Mouse (Mus musculus): ENCODE data around the gene B9d2. TPM values are rescaled to one million over a fixed set of nuclear protein-coding genes. Genes with fewer than 3 reads are reported as not detected.

Gene B9d2
- polyA plus RNA-seq, 1 experiment from 2014 or later: 37.2 TPM

GRCm38 (mm10) chr7:25649839-25650238 lies 30.7 kb upstream of the B9d2 start:
- 80% methylated on average over 5 of the region's 5 CpGs for whole genome bisulfite sequencing
- no peak overlapping the region for H3K27ac ChIP-seq (ENCODE audit: low read depth, low read length)
- no peaks in the 10 kb centered on the region for H3K4me1 ChIP-seq (ENCODE audit: control insufficient read depth, insufficient read depth, low read length)
- no peak for DNase-seq (ENCODE audit: low spot score)
- H3K9me3 ChIP-seq (ENCODE audit: control insufficient read depth, low read length): no peaks in the 10 kb centered on the region
- no peaks in the 10 kb centered on the region for H3K36me3 ChIP-seq (ENCODE audit: control insufficient read depth, insufficient read depth, low read length)
- ATAC-seq (ENCODE audit: insufficient read depth, low FRiP score, low TSS enrichment): no peak
- no peaks in the 10 kb centered on the region for H3K27me3 ChIP-seq (ENCODE audit: control insufficient read depth, insufficient read depth, low read length)
- H3K4me3 ChIP-seq (ENCODE audit: low read depth, low read length): no peak overlapping the region
- no peak overlapping the region for H3K9ac ChIP-seq (ENCODE audit: low read length)
- H3K4me2 ChIP-seq (ENCODE audit: low read depth): no peak overlapping the region

GRCm38 (mm10) chr7:25651281-25651680 lies 29.3 kb upstream of the B9d2 start:
- no peaks in the 10 kb centered on the region for H3K27me3 ChIP-seq (ENCODE audit: control insufficient read depth, insufficient read depth, low read length)
- H3K27ac ChIP-seq (ENCODE audit: low read depth, low read length): no peak overlapping the region
- no peaks in the 10 kb centered on the region for H3K9me3 ChIP-seq (ENCODE audit: control insufficient read depth, low read length)
- no peak overlapping the region for H3K9ac ChIP-seq (ENCODE audit: low read length)
- no peak overlapping the region for H3K4me3 ChIP-seq (ENCODE audit: low read depth, low read length)
- H3K36me3 ChIP-seq (ENCODE audit: control insufficient read depth, insufficient read depth, low read length): no peaks in the 10 kb centered on the region
- no peaks in the 10 kb centered on the region for H3K4me1 ChIP-seq (ENCODE audit: control insufficient read depth, insufficient read depth, low read length)
- 89% methylated on average over 8 of the region's 8 CpGs for WGBS
- DNase-seq (ENCODE audit: low spot score) (no peak), ATAC-seq (ENCODE audit: insufficient read depth, low FRiP score, low TSS enrichment) (no peak)
- H3K4me2 ChIP-seq (ENCODE audit: low read depth): no peak overlapping the region

- DNase-seq (ENCODE audit: low spot score): no peak
- no peaks in the 10 kb centered on the region for H3K4me1 ChIP-seq (ENCODE audit: control insufficient read depth, insufficient read depth, low read length)
These were observed 28.3 kb upstream of the B9d2 start for GRCm38 (mm10) chr7:25652244-25652759.

GRCm38 (mm10) chr7:25655601-25656428 lies 24.8 kb upstream of the B9d2 start:
- H3K27me3 ChIP-seq (ENCODE audit: control insufficient read depth, insufficient read depth, low read length): no peaks in the 10 kb centered on the region
- H3K9me3 ChIP-seq (ENCODE audit: control insufficient read depth, low read length): no peaks in the 10 kb centered on the region
- peaks cover 4% of the 10 kb centered on the region for H3K4me1 ChIP-seq (ENCODE audit: control insufficient read depth, insufficient read depth, low read length)
- WGBS: 79% methylated on average over 11 of the region's 11 CpGs
- H3K4me3 ChIP-seq (ENCODE audit: low read depth, low read length): no peak overlapping the region
- DNase-seq (ENCODE audit: low spot score): no peak
- H3K36me3 ChIP-seq (ENCODE audit: control insufficient read depth, insufficient read depth, low read length): no peaks in the 10 kb centered on the region
- H3K27ac ChIP-seq (ENCODE audit: low read depth, low read length): no peak overlapping the region
- no peak for ATAC-seq (ENCODE audit: insufficient read depth, low FRiP score, low TSS enrichment)
- H3K4me2 ChIP-seq (ENCODE audit: low read depth): no peak overlapping the region
- H3K9ac ChIP-seq (ENCODE audit: low read length): no peak overlapping the region

More at GRCm38 (mm10) chr7:25652244-25652759, 28.3 kb upstream of the B9d2 start:
- 92% methylated on average over 12 of the region's 12 CpGs for WGBS
- no peak overlapping the region for H3K27ac ChIP-seq (ENCODE audit: low read depth, low read length)
- H3K36me3 ChIP-seq (ENCODE audit: control insufficient read depth, insufficient read depth, low read length): no peaks in the 10 kb centered on the region
- no peak overlapping the region for H3K9ac ChIP-seq (ENCODE audit: low read length)
- H3K27me3 ChIP-seq (ENCODE audit: control insufficient read depth, insufficient read depth, low read length): no peaks in the 10 kb centered on the region
- H3K4me2 ChIP-seq (ENCODE audit: low read depth): no peak overlapping the region
- H3K4me3 ChIP-seq (ENCODE audit: low read depth, low read length): no peak overlapping the region
- ATAC-seq (ENCODE audit: insufficient read depth, low FRiP score, low TSS enrichment): no peak
- no peaks in the 10 kb centered on the region for H3K9me3 ChIP-seq (ENCODE audit: control insufficient read depth, low read length)

- no peaks in the 10 kb centered on the region for H3K27me3 ChIP-seq (ENCODE audit: control insufficient read depth, insufficient read depth, low read length)
These were observed 22.8 kb upstream of the B9d2 start for GRCm38 (mm10) chr7:25657785-25658184.

GRCm38 (mm10) chr7:25658657-25659472 lies 21.7 kb upstream of the B9d2 start, which contains the start of the genes Bckdha and Exosc5:
Gene Bckdha, minus strand, starts transcription at chr7:25658981.
Gene Exosc5, plus strand, starts transcription at chr7:25659164.
- peaks cover 4% of the 10 kb centered on the region for H3K4me1 ChIP-seq (ENCODE audit: control insufficient read depth, insufficient read depth, low read length)
- H3K27ac ChIP-seq (ENCODE audit: low read depth, low read length): peak within 1 kb of the TSS; percentile 27; the same call in 1 of the 2 replicates
- peak within 1 kb of the TSS; percentile 64 for H3K9ac ChIP-seq (ENCODE audit: low read length)
- DNase-seq (ENCODE audit: low spot score) (peak; percentile 99), ATAC-seq (ENCODE audit: insufficient read depth, low FRiP score, low TSS enrichment) (peak; percentile 99)
- no peaks in the 10 kb centered on the region for H3K9me3 ChIP-seq (ENCODE audit: control insufficient read depth, low read length)
- peak within 1 kb of the TSS; percentile 70 for H3K4me3 ChIP-seq (ENCODE audit: low read depth, low read length)
- under 1% methylated on average over 50 of the region's 50 CpGs for WGBS
- no peaks in the 10 kb centered on the region for H3K27me3 ChIP-seq (ENCODE audit: control insufficient read depth, insufficient read depth, low read length)
- no peaks in the 10 kb centered on the region for H3K36me3 ChIP-seq (ENCODE audit: control insufficient read depth, insufficient read depth, low read length)
- H3K4me2 ChIP-seq (ENCODE audit: low read depth): peak within 1 kb of the TSS; percentile 65

More at GRCm38 (mm10) chr7:25657785-25658184, 22.8 kb upstream of the B9d2 start:
- Histone ChIP-seq H3K36me3 (ENCODE audit: control insufficient read depth, insufficient read depth, low read length) (no peaks in the 10 kb centered on the region), H3K9ac (ENCODE audit: low read length) (peak overlapping the region; percentile 64), H3K27ac (ENCODE audit: low read depth, low read length) (no peak overlapping the region), H3K4me3 (ENCODE audit: low read depth, low read length) (peak overlapping the region; percentile 70), H3K9me3 (ENCODE audit: control insufficient read depth, low read length) (no peaks in the 10 kb centered on the region), H3K4me2 (ENCODE audit: low read depth) (peak overlapping the region; percentile 65), H3K4me1 (ENCODE audit: control insufficient read depth, insufficient read depth, low read length) (peaks cover 4% of the 10 kb centered on the region)
- ATAC-seq (ENCODE audit: insufficient read depth, low FRiP score, low TSS enrichment) (no peak), DNase-seq (ENCODE audit: low spot score) (no peak)
- 48% methylated on average over 10 of the region's 10 CpGs for WGBS

GRCm38 (mm10) chr7:25666381-25666780 lies 14.2 kb upstream of the B9d2 start:
- Histone ChIP-seq H3K36me3 (ENCODE audit: control insufficient read depth, insufficient read depth, low read length) (peaks cover 2% of the 10 kb centered on the region; the same call in 1 of the 2 replicates), H3K27ac (ENCODE audit: low read depth, low read length) (no peak overlapping the region), H3K4me1 (ENCODE audit: control insufficient read depth, insufficient read depth, low read length) (no peaks in the 10 kb centered on the region), H3K4me2 (ENCODE audit: low read depth) (no peak overlapping the region), H3K9me3 (ENCODE audit: control insufficient read depth, low read length) (no peaks in the 10 kb centered on the region), H3K4me3 (ENCODE audit: low read depth, low read length) (no peak overlapping the region), H3K9ac (ENCODE audit: low read length) (no peak overlapping the region), H3K27me3 (ENCODE audit: control insufficient read depth, insufficient read depth, low read length) (no peaks in the 10 kb centered on the region)
- WGBS: 93% methylated on average over 8 of the region's 8 CpGs
- DNase-seq (ENCODE audit: low spot score) (no peak), ATAC-seq (ENCODE audit: insufficient read depth, low FRiP score, low TSS enrichment) (no peak)

GRCm38 (mm10) chr7:25669158-25669557 lies 11.4 kb upstream of the B9d2 start:
- Histone ChIP-seq H3K4me2 (ENCODE audit: low read depth) (no peak overlapping the region), H3K36me3 (ENCODE audit: control insufficient read depth, insufficient read depth, low read length) (peaks cover 2% of the 10 kb centered on the region; the same call in 1 of the 2 replicates), H3K9me3 (ENCODE audit: control insufficient read depth, low read length) (no peaks in the 10 kb centered on the region), H3K4me3 (ENCODE audit: low read depth, low read length) (no peak overlapping the region), H3K4me1 (ENCODE audit: control insufficient read depth, insufficient read depth, low read length) (no peaks in the 10 kb centered on the region), H3K9ac (ENCODE audit: low read length) (no peak overlapping the region), H3K27me3 (ENCODE audit: control insufficient read depth, insufficient read depth, low read length) (peaks cover 8% of the 10 kb centered on the region), H3K27ac (ENCODE audit: low read depth, low read length) (no peak overlapping the region)
- 91% methylated on average over 10 of the region's 10 CpGs for WGBS
- DNase-seq (ENCODE audit: low spot score): no peak
- no peak for ATAC-seq (ENCODE audit: insufficient read depth, low FRiP score, low TSS enrichment)
